Mouse (Mus musculus) ES-Bruce4 (cell line): ENCODE results near the gene Ociad2. TPM values are rescaled to one million over a fixed set of nuclear protein-coding genes. Genes with fewer than 3 reads are reported as not detected.
A peak's percentile ranks its signal among the peaks of the same experiment; 100 is the strongest.

Source experiments
- H3K27ac ChIP-seq: 2 replicates; pipeline ENCODE4 v1.5.1; 2012; ENCODE audit warnings: low read length, inconsistent platforms; ENCODE audit not compliant: insufficient read depth
- H3K27me3 ChIP-seq: 2 replicates; pipeline ENCODE4 v1.6.1; 2012; ENCODE audit warnings: mild to moderate bottlenecking, low read length, inconsistent platforms; ENCODE audit not compliant: control insufficient read depth, poor library complexity, insufficient read depth, severe bottlenecking
- H3K36me3 ChIP-seq: 2 replicates; pipeline ENCODE4 v1.6.1; 2012; ENCODE audit warnings: inconsistent platforms, mild to moderate bottlenecking, low read length, moderate library complexity; ENCODE audit not compliant: control insufficient read depth, poor library complexity, insufficient read depth, severe bottlenecking
- H3K4me1 ChIP-seq: one replicate; pipeline ENCODE4 v1.8.1; 2011; ENCODE audit warnings: low read length; ENCODE audit not compliant: control insufficient read depth, insufficient read depth
- H3K4me3 ChIP-seq: 2 replicates; pipeline ENCODE4 v1.5.1; 2011; ENCODE audit warnings: low read depth, mild to moderate bottlenecking, low read length
- H3K9ac ChIP-seq: 2 replicates; pipeline ENCODE4 v1.6.1; 2012; ENCODE audit warnings: low read depth, mild to moderate bottlenecking, inconsistent platforms; ENCODE audit not compliant: poor library complexity, severe bottlenecking
- H3K9me3 ChIP-seq: replicated peaks from 2 replicates; pipeline ENCODE4 v1.6.1; 2012; ENCODE audit warnings: mild to moderate bottlenecking, low read length, inconsistent platforms; ENCODE audit not compliant: control insufficient read depth, poor library complexity, insufficient read depth, severe bottlenecking
- CTCF ChIP-seq: IDR thresholded peaks from one replicate; pipeline ENCODE4 v1.8.1; 2011; ENCODE audit warnings: low read depth, low read length
- EP300 ChIP-seq: IDR thresholded peaks from 2 replicates; pipeline ENCODE4 v1.6.1; 2011; ENCODE audit warnings: low read depth, low read length; ENCODE audit not compliant: insufficient read depth
- POLR2A ChIP-seq: IDR thresholded peaks from one replicate; pipeline ENCODE4 v1.8.1; 2011; ENCODE audit warnings: low read length; ENCODE audit not compliant: insufficient read depth
- polyA plus RNA-seq: library from polyadenylated mRNA; stranded (reverse); fragments of >200 nt; gene quantifications from 2 replicates; pipeline ENCODE4 v1.2.4, GENCODE M21; 2011; ENCODE audit warnings: low read depth; ENCODE audit not compliant: missing spikeins, insufficient read depth, insufficient read length

Gene Ociad2
- polyA plus RNA-seq, 1 experiment = 4.9 TPM

- no peak overlapping the region for H3K27ac ChIP-seq
- H3K9ac ChIP-seq = no peak overlapping the region
- H3K9me3 ChIP-seq = no peaks in the 10 kb centered on the region
- no peaks in the 10 kb centered on the region; the same call in 1 of the 2 replicates for H3K27me3 ChIP-seq
- peaks cover 5% of the 10 kb centered on the region for H3K4me1 ChIP-seq
- no peaks in the 10 kb centered on the region for H3K36me3 ChIP-seq
- TF ChIP-seq CTCF (no peak), POLR2A (no peak), EP300 (no peak)
- no peak overlapping the region for H3K4me3 ChIP-seq
Observed at GRCm38 (mm10) chr5:73368845-73369447, 28.1 kb upstream of the Ociad2 start.

- Histone ChIP-seq H3K9ac (no peak overlapping the region), H3K9me3 (no peaks in the 10 kb centered on the region), H3K27ac (peak overlapping the region; percentile 35; the same call in 1 of the 2 replicates), H3K36me3 (no peaks in the 10 kb centered on the region), H3K4me1 (peaks cover 5% of the 10 kb centered on the region), H3K4me3 (no peak overlapping the region), H3K27me3 (no peaks in the 10 kb centered on the region; the same call in 1 of the 2 replicates)
- TF ChIP-seq EP300 = no peak
- no peak for TF ChIP-seq CTCF
- TF ChIP-seq POLR2A = no peak
Observed at GRCm38 (mm10) chr5:73367906-73368305, 27.1 kb upstream of the Ociad2 start.

- Histone ChIP-seq H3K4me1 (peaks cover 5% of the 10 kb centered on the region), H3K9ac (no peak overlapping the region)
Observed at GRCm38 (mm10) chr5:73364107-73364864, 23.5 kb upstream of the Ociad2 start.

GRCm38 (mm10) chr5:73362791-73363190 lies 22.0 kb upstream of the Ociad2 start:
- Histone ChIP-seq H3K4me3 (no peak overlapping the region), H3K4me1 (peaks cover 2% of the 10 kb centered on the region), H3K9ac (no peak overlapping the region), H3K36me3 (no peaks in the 10 kb centered on the region), H3K27ac (no peak overlapping the region), H3K9me3 (no peaks in the 10 kb centered on the region), H3K27me3 (no peaks in the 10 kb centered on the region)
- TF ChIP-seq POLR2A (no peak), CTCF (no peak), EP300 (no peak)

More at GRCm38 (mm10) chr5:73364107-73364864, 23.5 kb upstream of the Ociad2 start:
- Histone ChIP-seq H3K27me3 (no peaks in the 10 kb centered on the region; the same call in 1 of the 2 replicates), H3K27ac (no peak overlapping the region), H3K36me3 (no peaks in the 10 kb centered on the region), H3K4me3 (no peak overlapping the region), H3K9me3 (no peaks in the 10 kb centered on the region)
- TF ChIP-seq POLR2A (no peak), CTCF (no peak), EP300 (no peak)

- no peaks in the 10 kb centered on the region for H3K36me3 ChIP-seq
- H3K27ac ChIP-seq = no peak overlapping the region
Observed at GRCm38 (mm10) chr5:73362338-73362737, 21.5 kb upstream of the Ociad2 start.

GRCm38 (mm10) chr5:73360240-73360639 lies 19.4 kb upstream of the Ociad2 start:
- Histone ChIP-seq H3K4me1 (no peaks in the 10 kb centered on the region), H3K27me3 (no peaks in the 10 kb centered on the region), H3K36me3 (no peaks in the 10 kb centered on the region), H3K9me3 (no peaks in the 10 kb centered on the region), H3K27ac (no peak overlapping the region), H3K4me3 (no peak overlapping the region), H3K9ac (no peak overlapping the region)
- TF ChIP-seq CTCF (no peak), POLR2A (no peak), EP300 (no peak)

More at GRCm38 (mm10) chr5:73362338-73362737, 21.5 kb upstream of the Ociad2 start:
- no peak overlapping the region for H3K9ac ChIP-seq
- no peaks in the 10 kb centered on the region for H3K4me1 ChIP-seq
- H3K27me3 ChIP-seq = no peaks in the 10 kb centered on the region
- no peaks in the 10 kb centered on the region for H3K9me3 ChIP-seq
- H3K4me3 ChIP-seq = no peak overlapping the region
- TF ChIP-seq CTCF = no peak
- no peak for TF ChIP-seq EP300
- no peak for TF ChIP-seq POLR2A
